ENCODE assay signal across 9 mouse cellular contexts in the genomic region with DNA sequence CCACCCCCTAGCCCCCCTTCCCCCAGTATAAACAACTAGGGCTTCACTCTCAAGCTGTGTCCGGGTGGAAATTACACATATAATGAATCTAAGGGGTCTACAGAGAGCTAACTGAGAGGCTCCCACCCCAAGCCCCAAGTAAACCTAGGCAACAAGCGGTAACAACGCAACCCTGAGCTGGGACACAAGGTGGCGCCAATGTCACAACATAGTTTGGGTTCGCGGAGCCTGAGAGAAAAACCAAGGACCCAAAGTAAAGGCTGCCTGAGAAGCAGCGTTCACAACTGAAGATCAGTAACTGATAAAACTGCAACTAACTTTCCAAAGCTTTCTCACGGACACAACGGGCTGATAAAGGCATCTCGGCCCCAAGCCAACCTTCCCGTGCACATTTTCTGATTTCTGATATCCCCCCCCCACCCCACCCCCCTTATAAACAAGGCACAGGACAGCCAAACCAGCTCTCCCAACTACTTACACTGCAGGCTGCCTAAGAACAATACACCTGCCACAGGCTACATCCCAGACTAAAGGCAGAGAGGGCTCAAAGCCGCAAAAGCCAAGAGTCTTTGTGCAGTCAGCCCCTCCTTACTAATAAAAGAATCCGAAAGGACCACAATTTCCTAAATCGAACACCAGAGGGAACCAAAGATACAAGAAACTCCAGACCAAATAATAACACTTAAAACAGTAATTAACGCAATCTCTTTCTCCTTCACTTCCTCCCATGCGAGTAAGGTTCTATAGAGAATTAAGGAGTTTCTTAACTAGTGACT. TPM values are rescaled to one million over a fixed set of nuclear protein-coding genes. Genes with fewer than 3 reads are reported as not detected.
DNase-seq lines count a peak whose midpoint lies in the region; ATAC-seq lines count a peak whose summit lies in the region.
"Had no signal": no experiment of that assay in that cellular context is flagged by ENCODE, and none has a peak within 500 bp of the region (broad histone marks: within the 10 kb centered on the region; RNA-seq: fewer than 3 reads in every experiment).

No protein-coding gene starts in this region.

- no peaks in the 10 kb centered on the region for H3K9me3 ChIP-seq in forebrain, embryonic 12.5 days

- H3K36me3 ChIP-seq in forebrain, embryonic 12.5 days (replicated peaks), result no peaks in the 10 kb centered on the region

- H3K27ac ChIP-seq in brown adipose tissue, adult 24 weeks (replicated peaks; ENCODE audit: low read depth, low read length), result no peak overlapping the region
- H3K27ac ChIP-seq in forebrain, embryonic 12.5 days, result peak overlapping the region; percentile 62

- H3K4me2 ChIP-seq in forebrain, embryonic 12.5 days, result peak overlapping the region; percentile 76

- intact Hi-C loops in heart, postnatal 14 days (cut with DNase I), result no loop called here

- no peaks in the 10 kb centered on the region for H3K4me1 ChIP-seq in brown adipose tissue, adult 24 weeks (ENCODE audit: control insufficient read depth, insufficient read depth, insufficient read length, low read length)
- no peaks in the 10 kb centered on the region for H3K4me1 ChIP-seq in forebrain, embryonic 12.5 days

- DNase-seq in CD4-positive, CD25-positive, alpha-beta regulatory T cell, adult 2 months (ENCODE audit: low read depth, low spot score), result peak; percentile 69
- DNase-seq in heart, postnatal 14 days, result peak; percentile 66 to 77
- peak; percentile 43 for DNase-seq in large intestine, adult 2 months (ENCODE audit: low read depth, low spot score)
- peak; percentile 69 to 72 for DNase-seq in lung, adult 18-20 months
- peak; percentile 34 for DNase-seq in testis, postnatal 14 days (ENCODE audit: low spot score)

- peak; percentile 92 for ATAC-seq in forebrain, embryonic 12.5 days (ENCODE audit: low FRiP score)
- ATAC-seq in neutrophil, adult 5-6 weeks (ENCODE audit: extremely low read depth, insufficient number of reproducible peaks, low FRiP score, poor library complexity, severe bottlenecking), result peak; percentile 98

- H3K27me3 ChIP-seq in forebrain, embryonic 12.5 days, result no peaks in the 10 kb centered on the region

- H3K9ac ChIP-seq in forebrain, embryonic 12.5 days, result peak overlapping the region; percentile 56

- peak overlapping the region; percentile 28 for H3K4me3 ChIP-seq in brown adipose tissue, adult 24 weeks (ENCODE audit: insufficient read depth, low read depth, low read length)
- peak overlapping the region; percentile 47 for H3K4me3 ChIP-seq in forebrain, embryonic 12.5 days (replicated peaks)
- H3K4me3 ChIP-seq: erythroblast, embryonic 14.5 days had no signal

- WGBS in forebrain, embryonic 12.5 days, result 2% methylated on average over 16 of the region's 16 CpGs
- WGBS in large intestine, adult 2 months, result 1% methylated on average over 16 of the region's 16 CpGs

RNA-seq across cellular contexts. Expression of gene Fam162b, which starts 36.8 kb away (rescaled TPM):
- not detected in 2 replicates for polyA plus RNA-seq in brown adipose tissue, adult 24 weeks (2012; ENCODE audit: insufficient read depth, insufficient read length, missing spikeins)
- polyA plus RNA-seq in forebrain, embryonic 12.5 days (2016; fragmentation: Nextera tagmentation; extraction: Ambion mirVana), result 1.3 and 3.7 TPM in 2 replicates
- total RNA-seq in heart, postnatal 14 days (2021), result not detected
- polyA plus RNA-seq in large intestine, adult 2 months (2012; rRNA removed), result 0.25 and 0.75 TPM in 2 replicates
- total RNA-seq in neutrophil, adult 5-6 weeks (2017), result not detected in 2 replicates
- polyA plus RNA-seq: erythroblast, embryonic 14.5 days had no signal
